Mouse (Mus musculus) right cerebral cortex, postnatal 36 days (tissue): ENCODE measurements at regions not wholly inside any gene's neighbourhood (a gene's known extent, or its start where the extent isn't known, plus 50 kb on each side); places are given as distances from the start of the nearest gene placed in this dataset.

ENCODE experiments used
- DNase-seq, 2 experiments: peaks; one replicate each; pipeline ENCODE4 v3.0.0; 2022; ENCODE audit warnings: low spot score in 2 of 2, mixed read lengths in 1 of 2

- no peak for DNase-seq
These were observed 374.3 kb upstream of the B430305J03Rik start for GRCm38 (mm10) chr3:61740088-61740487.

- DNase-seq = no peak
These were observed 372.8 kb upstream of the B430305J03Rik start for GRCm38 (mm10) chr3:61738528-61738927.

GRCm38 (mm10) chr3:61716785-61717184, 351.0 kb upstream of the B430305J03Rik start:
- DNase-seq = no peak

GRCm38 (mm10) chr3:61687933-61688705, 322.4 kb upstream of the B430305J03Rik start:
- DNase-seq = no peak

- DNase-seq = no peak
These were observed 305.1 kb upstream of the B430305J03Rik start for GRCm38 (mm10) chr3:61670874-61671273.

- DNase-seq = no peak
These were observed 290.4 kb upstream of the B430305J03Rik start for GRCm38 (mm10) chr3:61656143-61656542.

GRCm38 (mm10) chr3:61628535-61628934, 262.8 kb upstream of the B430305J03Rik start:
- DNase-seq = no peak

- no peak for DNase-seq
These were observed 262.3 kb upstream of the B430305J03Rik start for GRCm38 (mm10) chr3:61628099-61628498.

GRCm38 (mm10) chr3:61623954-61624487, 258.3 kb upstream of the B430305J03Rik start:
- DNase-seq = no peak

GRCm38 (mm10) chr3:61605469-61605868, 239.7 kb upstream of the B430305J03Rik start:
- no peak for DNase-seq

- no peak for DNase-seq
These were observed 237.1 kb upstream of the B430305J03Rik start for GRCm38 (mm10) chr3:61602891-61603290.

- no peak for DNase-seq
These were observed 229.8 kb upstream of the B430305J03Rik start for GRCm38 (mm10) chr3:61595574-61595973.

- no peak for DNase-seq
These were observed 226.6 kb upstream of the B430305J03Rik start for GRCm38 (mm10) chr3:61592342-61592741.

- no peak for DNase-seq
These were observed 217.9 kb upstream of the B430305J03Rik start for GRCm38 (mm10) chr3:61583669-61584068.

- no peak for DNase-seq
These were observed 217.2 kb upstream of the B430305J03Rik start for GRCm38 (mm10) chr3:61582927-61583326.

GRCm38 (mm10) chr3:61580252-61580651, 214.5 kb upstream of the B430305J03Rik start:
- no peak for DNase-seq

- DNase-seq = no peak
These were observed 171.4 kb upstream of the B430305J03Rik start for GRCm38 (mm10) chr3:61537113-61537512.

- no peak for DNase-seq
These were observed 170.0 kb upstream of the B430305J03Rik start for GRCm38 (mm10) chr3:61535751-61536150.

- DNase-seq = no peak
These were observed 137.4 kb upstream of the B430305J03Rik start for GRCm38 (mm10) chr3:61503178-61503577.

- DNase-seq = no peak
These were observed 129.1 kb upstream of the B430305J03Rik start for GRCm38 (mm10) chr3:61494835-61495234.

- peak in 1 of 2 experiments; percentile 16 for DNase-seq
These were observed 121.1 kb upstream of the B430305J03Rik start for GRCm38 (mm10) chr3:61486808-61487389.

- no peak for DNase-seq
These were observed 113.3 kb upstream of the B430305J03Rik start for GRCm38 (mm10) chr3:61478861-61479584.
